In genomic region chr2:75609971-75610370, GRCm38 (mm10) we compare ENCODE assay signal across 8 mouse cellular contexts. TPM values are rescaled to one million over a fixed set of nuclear protein-coding genes. Genes with fewer than 3 reads are reported as not detected.
A peak's percentile ranks its signal among the peaks of the same experiment; 100 is the strongest.
DNase-seq lines count a peak whose midpoint lies in the region; ATAC-seq and TF ChIP-seq lines count a peak whose summit lies in the region.

No protein-coding gene starts in this region.

- DNase-seq in lung, adult 2 months: no peak
- no peak for DNase-seq in Muller cell, postnatal 12 days (ENCODE audit: inconsistent ontology term)
- no peak for DNase-seq in frontal cortex, postnatal 10 days (ENCODE audit: low spot score in 2 of 2)

- no peak for TF ChIP-seq POLR2A in lung, adult 2 months (IDR thresholded peaks at IDR 0.05; ENCODE audit: borderline replicate concordance, extremely low read depth, low read depth, low read length)

- 67% methylated on average over 15 of the region's 15 CpGs for WGBS in lung, embryonic 16.5 days
- 67% methylated on average over 15 of the region's 15 CpGs for WGBS in lung, adult 2 months
- 65% methylated on average over 15 of the region's 15 CpGs for WGBS in forebrain, embryonic 15.5 days
- WGBS in liver, embryonic 12.5 days (ENCODE audit: insufficient replicate concordance): 37% methylated on average over 15 of the region's 15 CpGs
- WGBS in stomach, embryonic 16.5 days: 67% methylated on average over 15 of the region's 15 CpGs

- no peak for TF ChIP-seq CTCF in lung, adult 2 months (IDR thresholded peaks at IDR 0.05; ENCODE audit: insufficient read depth, low read length)

- no peaks in the 10 kb centered on the region for H3K9me3 ChIP-seq in lung, embryonic 16.5 days (ENCODE audit: control insufficient read depth, low read length)
- H3K9me3 ChIP-seq in forebrain, embryonic 15.5 days: no peaks in the 10 kb centered on the region
- H3K9me3 ChIP-seq in liver, embryonic 12.5 days (replicated peaks): no peaks in the 10 kb centered on the region
- no peaks in the 10 kb centered on the region for H3K9me3 ChIP-seq in stomach, embryonic 16.5 days (replicated peaks; ENCODE audit: control insufficient read depth, low read length)

- H3K9ac ChIP-seq in lung, embryonic 16.5 days (ENCODE audit: low read length): peak overlapping the region; percentile 58
- peak overlapping the region; percentile 28 for H3K9ac ChIP-seq in forebrain, embryonic 15.5 days (replicated peaks)
- no peak overlapping the region for H3K9ac ChIP-seq in liver, embryonic 12.5 days
- H3K9ac ChIP-seq in stomach, embryonic 16.5 days (ENCODE audit: low read length): peak overlapping the region; percentile 56

- H3K4me1 ChIP-seq in lung, embryonic 16.5 days (replicated peaks; ENCODE audit: control insufficient read depth, insufficient read depth, low read length): peaks cover 38% of the 10 kb centered on the region
- peaks cover 9% of the 10 kb centered on the region for H3K4me1 ChIP-seq in lung, adult 2 months (ENCODE audit: control insufficient read depth, insufficient read depth, low read length)
- peaks cover 16% of the 10 kb centered on the region for H3K4me1 ChIP-seq in forebrain, embryonic 15.5 days
- peaks cover 11% of the 10 kb centered on the region for H3K4me1 ChIP-seq in liver, embryonic 12.5 days
- peaks cover 39% of the 10 kb centered on the region for H3K4me1 ChIP-seq in stomach, embryonic 16.5 days (ENCODE audit: control insufficient read depth, insufficient read depth, low read length)

- no peak for ATAC-seq in lung, embryonic 16.5 days (ENCODE audit: low read depth)
- ATAC-seq in forebrain, embryonic 15.5 days (replicated peaks): peak; percentile 26
- no peak for ATAC-seq in liver, embryonic 12.5 days
- ATAC-seq in stomach, embryonic 16.5 days (ENCODE audit: insufficient read depth, low FRiP score): no peak
- ATAC-seq in inflammation-experienced regulatory T-cells, adult 6 months: no peak

- peak overlapping the region; percentile 59 for H3K4me2 ChIP-seq in lung, embryonic 16.5 days (ENCODE audit: low read depth, low read length)
- peak overlapping the region; percentile 44 for H3K4me2 ChIP-seq in forebrain, embryonic 15.5 days (replicated peaks)
- peak overlapping the region; percentile 45 for H3K4me2 ChIP-seq in liver, embryonic 12.5 days
- peak overlapping the region; percentile 50 for H3K4me2 ChIP-seq in stomach, embryonic 16.5 days (ENCODE audit: low read depth, low read length)

- peak overlapping the region; percentile 39 for H3K4me3 ChIP-seq in lung, embryonic 16.5 days (ENCODE audit: low read length)
- H3K4me3 ChIP-seq in lung, adult 2 months (replicated peaks; ENCODE audit: extremely low read depth, low read depth, low read length): no peak overlapping the region
- H3K4me3 ChIP-seq in forebrain, embryonic 15.5 days: peak overlapping the region; percentile 26
- peak overlapping the region; percentile 9; the same call in 1 of the 2 replicates for H3K4me3 ChIP-seq in liver, embryonic 12.5 days
- H3K4me3 ChIP-seq in stomach, embryonic 16.5 days (replicated peaks; ENCODE audit: low read length): peak overlapping the region; percentile 28

- H3K27me3 ChIP-seq in lung, embryonic 16.5 days (ENCODE audit: control insufficient read depth, insufficient read depth, low read depth, low read length): no peaks in the 10 kb centered on the region
- H3K27me3 ChIP-seq in forebrain, embryonic 15.5 days: peaks cover 5% of the 10 kb centered on the region; the same call in 1 of the 2 replicates
- peaks cover 61% of the 10 kb centered on the region for H3K27me3 ChIP-seq in liver, embryonic 12.5 days (replicated peaks)
- no peaks in the 10 kb centered on the region for H3K27me3 ChIP-seq in stomach, embryonic 16.5 days (ENCODE audit: control insufficient read depth, insufficient read depth, low read length)

- H3K36me3 ChIP-seq in lung, embryonic 16.5 days (ENCODE audit: control insufficient read depth, insufficient read depth, low read length): no peaks in the 10 kb centered on the region
- H3K36me3 ChIP-seq in forebrain, embryonic 15.5 days: no peaks in the 10 kb centered on the region
- no peaks in the 10 kb centered on the region for H3K36me3 ChIP-seq in liver, embryonic 12.5 days
- H3K36me3 ChIP-seq in stomach, embryonic 16.5 days (ENCODE audit: control insufficient read depth, insufficient read depth, low read length): no peaks in the 10 kb centered on the region

- peak overlapping the region; percentile 83 for H3K27ac ChIP-seq in lung, embryonic 16.5 days (ENCODE audit: low read length)
- H3K27ac ChIP-seq in forebrain, embryonic 15.5 days (replicated peaks): no peak overlapping the region
- H3K27ac ChIP-seq in liver, embryonic 12.5 days: no peak overlapping the region
- peak overlapping the region; percentile 77 for H3K27ac ChIP-seq in stomach, embryonic 16.5 days (ENCODE audit: low read length)

RNA-seq across cellular contexts. Expression of gene Hnrnpa3, which starts 49.1 kb away (rescaled TPM):
- polyA plus RNA-seq in lung, embryonic 16.5 days (2015; fragmentation: Nextera tagmentation; extraction: Ambion mirVana): 298 and 346 TPM in 2 replicates
- 17.5 and 36.0 TPM in 2 replicates for polyA plus RNA-seq in lung, adult 2 months (2012; rRNA removed)
- 256 and 258 TPM in 2 replicates for polyA plus RNA-seq in forebrain, embryonic 15.5 days (2015; fragmentation: Nextera tagmentation; extraction: Ambion mirVana)
- 199 and 204 TPM in 2 replicates for polyA plus RNA-seq in liver, embryonic 12.5 days (2016; fragmentation: Nextera tagmentation; extraction: Ambion mirVana)
- polyA plus RNA-seq in stomach, embryonic 16.5 days (2015; fragmentation: Nextera tagmentation; extraction: Ambion mirVana): 194 and 260 TPM in 2 replicates
- 100 to 1,000 TPM in 2 of 3 experiments, 10 to 100 TPM in 1; 98.6 to 213 (median 185) TPM for polyA plus RNA-seq in inflammation-experienced regulatory T-cells, adult 6 months (2017; shearing (Covaris generic))

Comparison
In these comparisons a context has a peak if more than half of its experiments do, and no peak if none do; other contexts are left out.
1. H3K27ac ChIP-seq: peak in lung, embryonic 16.5 days (single experiment) and stomach, embryonic 16.5 days (single experiment); none in forebrain, embryonic 15.5 days (single experiment) and liver, embryonic 12.5 days (single experiment).
2. Peak in every context shown above with its lines, with median percentiles within 50 percentile points of each other: H3K4me2 ChIP-seq.